Comparison of ENCODE assay signal across 10 mouse cellular contexts in genomic region chr2:22624188-22624975, GRCm38 (mm10). TPM values are rescaled to one million over a fixed set of nuclear protein-coding genes. Genes with fewer than 3 reads are reported as not detected.
A peak's percentile ranks its signal among the peaks of the same experiment; 100 is the strongest.
DNase-seq lines count a peak whose midpoint lies in the region; ATAC-seq and TF ChIP-seq lines count a peak whose summit lies in the region.
"Had no signal": no experiment of that assay in that cellular context is flagged by ENCODE, and none has a peak within 500 bp of the region (broad histone marks: within the 10 kb centered on the region; RNA-seq: fewer than 3 reads in every experiment).

No protein-coding gene starts in this region.

- no peaks in the 10 kb centered on the region for H3K9me3 ChIP-seq in embryonic facial prominence, embryonic 12.5 days
- H3K9me3 ChIP-seq in hindbrain, embryonic 13.5 days = no peaks in the 10 kb centered on the region
- no peaks in the 10 kb centered on the region for H3K9me3 ChIP-seq in midbrain, postnatal 0 days (ENCODE audit: low read length)

- 3% methylated on average over 27 of the region's 27 CpGs for WGBS in embryonic facial prominence, embryonic 12.5 days
- WGBS in hindbrain, embryonic 13.5 days = 5% methylated on average over 27 of the region's 27 CpGs
- WGBS in midbrain, postnatal 0 days = 3% methylated on average over 27 of the region's 27 CpGs

- H3K27me3 ChIP-seq in embryonic facial prominence, embryonic 12.5 days = peaks cover 84% of the 10 kb centered on the region
- H3K27me3 ChIP-seq in hindbrain, embryonic 13.5 days = peaks cover 73% of the 10 kb centered on the region
- H3K27me3 ChIP-seq in midbrain, postnatal 0 days (ENCODE audit: insufficient read depth, low read length) = peaks cover 11% of the 10 kb centered on the region

- H3K4me2 ChIP-seq in embryonic facial prominence, embryonic 12.5 days (replicated peaks) = no peak overlapping the region
- peak overlapping the region; percentile 84 for H3K4me2 ChIP-seq in hindbrain, embryonic 13.5 days
- peak overlapping the region; percentile 63 for H3K4me2 ChIP-seq in midbrain, postnatal 0 days (ENCODE audit: low read depth, low read length, poor library complexity, severe bottlenecking)

- no peak overlapping the region for H3K27ac ChIP-seq in embryonic facial prominence, embryonic 12.5 days
- H3K27ac ChIP-seq in hindbrain, embryonic 13.5 days = peak overlapping the region; percentile 98
- peak overlapping the region; percentile 84 for H3K27ac ChIP-seq in midbrain, postnatal 0 days (ENCODE audit: low read depth, low read length)

- no peak overlapping the region for H3K9ac ChIP-seq in embryonic facial prominence, embryonic 12.5 days
- H3K9ac ChIP-seq in hindbrain, embryonic 13.5 days = peak overlapping the region; percentile 88
- peak overlapping the region; percentile 76 for H3K9ac ChIP-seq in midbrain, postnatal 0 days (replicated peaks; ENCODE audit: low read length, poor library complexity, severe bottlenecking)

- TF ChIP-seq CTCF in midbrain, postnatal 0 days (IDR thresholded peaks at IDR 0.05) = no peak

- no peaks in the 10 kb centered on the region for H3K36me3 ChIP-seq in embryonic facial prominence, embryonic 12.5 days
- H3K36me3 ChIP-seq in hindbrain, embryonic 13.5 days = no peaks in the 10 kb centered on the region
- H3K36me3 ChIP-seq in midbrain, postnatal 0 days (ENCODE audit: insufficient read depth, low read length) = no peaks in the 10 kb centered on the region

- no peak for ATAC-seq in embryonic facial prominence, embryonic 12.5 days (ENCODE audit: insufficient number of reproducible peaks, insufficient read depth, low FRiP score, low TSS enrichment)
- ATAC-seq in hindbrain, embryonic 13.5 days (ENCODE audit: low FRiP score) = no peak
- ATAC-seq in midbrain, postnatal 0 days (ENCODE audit: low FRiP score) = no peak

- H3K4me1 ChIP-seq in embryonic facial prominence, embryonic 12.5 days = peaks cover 19% of the 10 kb centered on the region; the same call in 1 of the 2 replicates
- peaks cover 41% of the 10 kb centered on the region for H3K4me1 ChIP-seq in hindbrain, embryonic 13.5 days (replicated peaks)
- 0 out of 2 replicates have a peak, but pooled peaks cover 4% of the 10 kb centered on the region for H3K4me1 ChIP-seq in midbrain, postnatal 0 days (ENCODE audit: insufficient read depth, low read length)

- peak overlapping the region; percentile 39 for H3K4me3 ChIP-seq in embryonic facial prominence, embryonic 12.5 days
- peak overlapping the region; percentile 61 for H3K4me3 ChIP-seq in hindbrain, embryonic 13.5 days
- H3K4me3 ChIP-seq in midbrain, postnatal 0 days (ENCODE audit: low read depth, low read length) = peak overlapping the region; percentile 51

- peak; percentile 12 to 27 for DNase-seq in cerebellum, postnatal 10 days
- no peak for DNase-seq in cerebellum, adult 11 months
- peak; percentile 10 for DNase-seq in midbrain, postnatal 0 days (ENCODE audit: low spot score)
- no peak for DNase-seq in layer of hippocampus, postnatal 25 days (ENCODE audit: extremely low spot score in 1 of 2, low spot score in 1 of 2)
- DNase-seq in thymus, postnatal 10 days (ENCODE audit: low spot score in 2 of 2) = no peak
- DNase-seq in cerebellum, postnatal 4 days (ENCODE audit: low spot score in 2 of 2) = no peak
- DNase-seq: kidney, adult 8-10 months had no signal

RNA-seq across cellular contexts. Expression of gene Gad2, which starts 2.4 kb away (rescaled TPM):
- 2.4 and 2.6 TPM in 2 replicates for polyA plus RNA-seq in embryonic facial prominence, embryonic 12.5 days (2016; fragmentation: Nextera tagmentation; extraction: Ambion mirVana)
- polyA plus RNA-seq in hindbrain, embryonic 13.5 days (2015; fragmentation: Nextera tagmentation; extraction: Ambion mirVana) = 62.9 and 68.3 TPM in 2 replicates
- total RNA-seq in midbrain, postnatal 0 days (2014; rRNA removed) = 49.4 and 77.6 TPM in 2 replicates
- polyA plus RNA-seq in midbrain, postnatal 0 days (2015; fragmentation: Nextera tagmentation; extraction: Ambion mirVana) = 43.2 and 52.6 TPM in 2 replicates
- total RNA-seq in layer of hippocampus, postnatal 25 days (2021) = 10 to 100 TPM; 90.0 to 93.0 TPM
- total RNA-seq: common myeloid progenitor, adult 5-6 weeks had no signal

Comparison
In these comparisons a context has a peak if more than half of its experiments do, and no peak if none do; other contexts are left out.
1. DNase-seq: peak in cerebellum, postnatal 10 days (2 of 2) and midbrain, postnatal 0 days (single experiment); none in cerebellum, adult 11 months (single experiment), layer of hippocampus, postnatal 25 days (0 of 2), thymus, postnatal 10 days (0 of 2) and cerebellum, postnatal 4 days (0 of 2).
2. RNA of gene Gad2, which starts 2.4 kb away (polyA plus RNA-seq): 62.9 to 68.3 TPM in hindbrain, embryonic 13.5 days and 43.2 to 52.6 TPM in midbrain, postnatal 0 days; 2.4 to 2.6 TPM in embryonic facial prominence, embryonic 12.5 days; every median in the first group is over 10 times any median in the second.
3. Peak in every context shown above with its lines, with median percentiles within 50 percentile points of each other: H3K4me3 ChIP-seq.